Mouse (Mus musculus) retina, postnatal 7 days (tissue): Measurements from ENCODE around the gene Spata2.

Source experiments
- DNase-seq: peaks from one replicate; pipeline ENCODE4 v3.0.0-alpha.2; 2012; ENCODE audit warnings: low read depth, low spot score

The Spata2 gene

DNA sequence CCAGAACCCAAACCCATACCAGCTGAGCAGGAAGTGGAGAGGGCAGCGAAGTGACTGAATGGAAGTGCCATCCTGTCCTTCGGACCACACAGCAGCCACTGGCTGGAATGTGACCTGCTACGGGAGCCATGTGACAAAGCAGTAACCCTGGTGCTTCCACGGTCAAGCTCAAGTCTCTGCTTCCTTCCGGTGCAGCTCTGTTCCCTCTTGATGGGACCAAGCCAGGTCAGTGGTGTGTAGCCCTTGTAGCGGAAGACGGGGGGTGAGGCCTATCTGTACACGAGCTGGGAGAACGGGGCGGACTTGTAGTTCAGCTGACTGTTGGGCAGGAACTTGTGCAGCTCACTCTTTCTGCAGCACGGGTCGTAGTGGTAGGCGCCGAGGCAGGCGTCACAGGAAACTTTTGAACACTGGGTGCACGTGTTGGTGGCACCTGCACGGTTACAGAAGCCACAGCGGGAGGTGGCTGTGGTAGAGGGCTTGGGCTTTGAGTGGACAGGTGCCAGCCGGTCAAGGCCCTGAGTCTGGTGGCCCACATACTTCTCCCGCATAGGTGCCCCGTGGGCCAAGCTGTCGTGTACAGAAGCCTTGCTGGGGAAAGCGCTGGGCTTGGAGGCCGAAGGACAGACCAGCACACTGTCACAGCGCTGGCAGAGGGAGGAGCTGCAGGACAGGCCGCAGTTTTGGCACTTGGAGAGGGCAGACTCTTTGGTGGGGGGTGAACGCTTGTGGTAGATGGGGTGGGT lies 9.4 kb downstream of the Spata2 start:
- no peak for DNase-seq

GRCm38 (mm10) chr2:167482681-167483080 lies 10.0 kb downstream of the Spata2 start:
- no peak for DNase-seq

DNA sequence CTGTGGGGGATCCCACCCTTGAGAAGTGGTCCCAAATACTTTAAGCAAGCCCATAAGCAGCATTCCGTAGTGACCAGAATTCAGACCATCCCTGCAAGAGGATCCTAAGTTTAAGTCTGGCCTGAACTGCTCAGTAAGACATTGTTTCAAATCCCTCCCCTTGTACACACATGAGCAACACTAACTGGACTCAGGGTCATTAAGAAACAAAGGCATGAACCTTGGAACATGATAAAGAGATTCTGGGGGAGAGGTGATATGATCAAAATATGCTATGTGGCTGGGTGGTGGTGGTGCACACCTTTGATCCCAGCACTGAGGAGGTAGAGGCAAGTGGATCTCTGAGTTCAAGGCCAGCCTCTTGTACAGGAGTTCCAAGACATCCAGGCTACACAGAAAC lies 13.2 kb downstream of the Spata2 start:
- DNase-seq = no peak

GRCm38 (mm10) chr2:167478128-167478527 lies 14.6 kb downstream of the Spata2 start:
- no peak for DNase-seq

DNA sequence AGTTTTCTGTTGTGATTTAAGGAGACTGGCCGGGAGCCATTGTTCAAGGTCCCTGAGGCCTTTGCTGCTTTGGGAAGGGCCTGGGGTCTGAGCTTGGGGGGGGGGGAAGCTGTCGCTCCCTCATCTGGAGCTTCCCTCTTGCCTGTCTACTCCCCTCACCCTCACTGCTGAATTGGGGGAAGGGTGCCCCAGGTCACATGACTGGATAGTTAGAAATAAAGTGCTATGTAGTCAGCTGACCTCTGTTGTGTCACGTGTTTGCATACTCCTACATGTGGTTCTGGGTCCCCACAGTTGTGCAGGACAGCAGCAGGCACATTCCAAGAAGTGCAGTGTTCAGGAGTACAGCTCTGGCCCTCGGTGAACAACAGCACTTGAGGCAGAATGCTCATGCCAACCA lies 15.9 kb downstream of the Spata2 start:
- DNase-seq = no peak

DNA sequence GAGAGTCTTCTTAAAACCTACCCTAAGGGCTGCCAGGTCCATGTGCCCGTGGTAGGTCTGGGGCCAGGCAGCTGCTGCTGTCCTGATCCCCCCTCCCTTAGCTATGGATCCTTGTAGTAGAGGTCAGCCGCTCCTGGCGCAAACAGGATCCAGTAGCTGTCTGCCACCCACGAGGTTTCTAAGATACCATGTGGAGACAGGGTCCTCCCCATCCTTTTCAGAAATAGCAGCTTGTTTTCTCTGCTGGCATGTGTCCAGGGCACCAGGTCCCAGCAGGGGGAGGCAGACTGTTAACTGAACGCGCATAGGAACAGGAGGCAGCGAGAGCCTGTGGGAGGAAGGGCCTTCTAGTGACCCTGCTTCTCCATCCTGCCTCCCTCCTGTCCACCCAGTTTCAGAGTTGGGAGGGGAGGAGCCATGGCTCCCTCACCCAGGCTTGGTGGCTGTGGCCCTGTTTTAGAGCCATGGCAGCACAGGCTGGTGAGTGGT lies 16.4 kb downstream of the Spata2 start:
- DNase-seq = peak; percentile 54

- no peak for DNase-seq
These were observed 17.1 kb downstream of the Spata2 start for GRCm38 (mm10) chr2:167475596-167475995.

DNA sequence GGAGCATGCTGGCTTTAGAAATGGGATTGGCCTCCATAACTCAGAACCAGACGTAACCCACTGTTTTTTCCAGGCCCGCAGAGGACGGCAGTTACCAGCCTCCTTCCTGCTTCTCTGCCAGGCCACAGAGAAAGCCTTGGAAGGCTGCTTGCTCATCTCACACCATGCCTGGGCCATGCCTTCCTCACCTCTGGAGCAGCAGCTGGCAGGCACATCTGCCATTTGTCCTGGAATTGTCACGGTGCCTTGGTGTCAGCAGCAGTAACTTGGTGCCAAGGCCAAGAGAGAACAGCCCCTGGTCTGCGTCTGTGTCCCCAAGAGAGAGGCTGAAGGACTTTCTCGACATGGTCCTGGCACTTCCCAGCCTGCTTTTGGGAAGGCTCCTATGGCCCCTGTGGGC lies 18.5 kb downstream of the Spata2 start:
- no peak for DNase-seq

GRCm38 (mm10) chr2:167471585-167471984 lies 21.1 kb downstream of the Spata2 start:
- no peak for DNase-seq

- no peak for DNase-seq
These were observed 22.1 kb downstream of the Spata2 start for GRCm38 (mm10) chr2:167470611-167471010.

DNA sequence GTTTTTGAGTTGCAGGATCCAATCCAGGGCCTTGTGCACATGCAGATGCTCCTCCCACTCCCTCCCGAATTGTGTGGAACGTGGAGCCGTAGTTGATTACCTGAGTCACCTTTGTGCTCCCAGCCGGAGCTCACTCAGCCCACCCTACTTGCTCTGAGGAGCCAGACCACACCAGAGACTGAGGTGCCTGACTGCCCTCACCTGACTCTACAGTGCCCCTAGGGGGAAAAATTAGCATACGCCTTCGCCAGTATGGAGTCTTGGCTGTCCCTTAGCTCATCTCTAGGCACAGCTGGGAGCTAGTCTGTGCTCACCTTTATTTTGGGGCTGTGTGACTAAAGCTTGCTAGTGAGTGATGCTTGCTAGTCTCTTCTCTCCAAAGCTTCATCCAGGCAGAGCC lies 24.2 kb downstream of the Spata2 start:
- DNase-seq = no peak

DNA sequence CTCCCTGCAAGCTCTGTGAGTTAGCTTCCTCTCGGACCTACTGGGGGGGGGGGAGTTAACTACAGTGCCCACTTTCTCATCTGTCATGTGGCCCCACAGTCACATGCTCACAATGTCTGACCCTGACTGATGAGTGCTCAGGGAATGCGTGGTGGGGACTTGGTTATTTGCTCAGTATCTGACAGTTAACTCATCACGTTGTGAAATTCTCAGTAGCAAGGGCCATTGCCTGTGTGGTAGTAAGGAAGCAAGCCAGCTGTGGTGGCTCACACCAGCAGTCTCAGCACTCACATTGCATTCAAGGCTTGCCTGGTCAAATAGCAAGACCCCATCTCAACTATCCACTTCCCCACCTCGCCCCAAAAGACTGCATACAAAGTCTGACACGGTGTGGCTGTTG lies 25.5 kb downstream of the Spata2 start:
- no peak for DNase-seq

DNA sequence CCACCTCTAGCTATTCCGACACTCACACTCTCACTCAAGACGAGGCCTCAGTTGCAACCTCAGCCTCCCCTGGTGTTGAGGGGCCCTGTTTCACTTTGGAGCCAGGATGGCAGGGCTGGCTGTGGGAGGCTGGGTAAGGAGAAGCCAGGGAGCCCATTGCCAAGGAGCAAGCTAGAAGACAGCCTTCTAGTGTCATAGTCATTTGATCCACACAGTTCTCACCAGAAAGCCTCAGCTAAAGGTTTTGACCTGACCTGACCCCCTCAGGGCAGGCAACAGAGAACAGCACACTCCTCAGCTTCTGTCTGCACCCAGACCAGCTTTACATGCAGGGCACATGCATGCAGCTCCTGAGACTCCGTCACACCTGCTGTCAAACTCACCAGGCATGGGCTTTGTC lies 26.7 kb downstream of the Spata2 start:
- DNase-seq = no peak

DNA sequence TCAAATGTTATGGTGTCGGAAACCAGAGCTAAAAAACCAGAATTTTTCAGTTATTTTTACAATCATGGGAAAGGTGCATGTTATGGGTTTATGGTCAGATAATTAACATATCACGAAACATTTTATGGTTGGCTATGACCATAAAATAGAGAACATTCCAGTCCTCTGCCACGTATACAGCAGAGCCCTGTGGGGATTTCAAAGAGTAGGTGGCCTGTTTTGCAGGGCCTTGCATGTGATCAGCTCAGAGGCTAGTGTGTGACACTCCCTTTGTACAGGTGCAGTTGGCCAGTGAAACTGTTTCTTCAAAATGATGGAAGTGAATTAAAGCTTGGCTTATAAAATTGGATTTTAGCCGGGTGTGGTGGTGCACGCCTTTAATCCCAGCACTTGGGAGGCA lies 28.9 kb downstream of the Spata2 start:
- no peak for DNase-seq

- DNase-seq = peak; percentile 43
These were observed 29.7 kb downstream of the Spata2 start for GRCm38 (mm10) chr2:167462954-167463353.

GRCm38 (mm10) chr2:167459071-167459865 lies 33.4 kb downstream of the Spata2 start:
- no peak for DNase-seq

DNA sequence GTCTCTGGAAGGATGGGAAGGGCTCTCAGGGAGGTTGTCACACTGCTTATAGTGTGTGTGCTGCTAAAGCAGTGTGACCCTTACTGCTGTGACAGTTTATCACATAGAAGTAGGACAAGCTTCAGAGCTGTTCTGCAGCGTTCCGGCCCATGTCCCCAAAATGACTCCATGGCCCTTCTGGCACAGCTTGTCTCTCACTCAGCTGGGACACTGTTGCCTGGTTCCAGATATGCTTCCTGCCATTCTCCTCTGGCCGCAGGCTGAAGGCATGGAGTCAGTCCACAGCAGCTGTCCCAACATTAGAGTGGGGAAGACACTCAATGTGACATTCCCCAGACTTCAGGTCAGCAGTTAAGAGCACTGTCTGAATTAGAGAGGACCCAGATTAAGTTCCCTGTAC lies 34.1 kb downstream of the Spata2 start:
- no peak for DNase-seq

- no peak for DNase-seq
These were observed 35.5 kb downstream of the Spata2 start for GRCm38 (mm10) chr2:167457213-167457612.

DNA sequence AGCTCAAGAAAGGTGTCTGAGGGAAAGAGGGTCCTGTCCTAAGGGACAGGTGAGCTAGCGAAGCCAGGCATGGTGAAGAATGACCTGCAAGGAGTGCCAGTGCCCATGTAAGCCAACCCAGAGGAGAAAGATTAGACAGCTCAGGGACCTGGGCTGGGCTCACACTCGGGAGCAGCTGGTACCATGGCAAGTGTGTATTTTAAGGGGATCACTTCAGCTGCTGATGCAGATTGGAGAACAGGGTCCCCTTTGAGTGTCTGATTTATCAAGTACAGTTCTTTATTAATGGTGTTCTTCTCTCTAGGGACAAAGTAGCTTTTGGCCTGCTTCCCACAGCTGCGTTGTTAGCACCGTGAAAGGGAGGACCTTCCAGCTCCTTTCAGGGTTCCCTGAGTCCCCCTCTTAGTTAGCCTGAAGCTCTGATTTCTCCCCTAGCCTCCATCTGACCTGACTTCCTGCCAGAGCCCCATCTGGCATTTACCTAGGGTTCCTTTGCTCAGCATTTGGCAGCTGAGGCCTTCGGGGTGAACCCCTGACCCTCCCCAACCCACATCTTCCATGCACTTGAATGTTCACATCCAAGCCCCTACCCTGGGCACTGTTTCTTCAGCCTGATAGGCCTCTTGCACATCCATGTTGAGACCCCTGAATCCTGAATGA lies 36.2 kb downstream of the Spata2 start:
- DNase-seq = no peak

DNA sequence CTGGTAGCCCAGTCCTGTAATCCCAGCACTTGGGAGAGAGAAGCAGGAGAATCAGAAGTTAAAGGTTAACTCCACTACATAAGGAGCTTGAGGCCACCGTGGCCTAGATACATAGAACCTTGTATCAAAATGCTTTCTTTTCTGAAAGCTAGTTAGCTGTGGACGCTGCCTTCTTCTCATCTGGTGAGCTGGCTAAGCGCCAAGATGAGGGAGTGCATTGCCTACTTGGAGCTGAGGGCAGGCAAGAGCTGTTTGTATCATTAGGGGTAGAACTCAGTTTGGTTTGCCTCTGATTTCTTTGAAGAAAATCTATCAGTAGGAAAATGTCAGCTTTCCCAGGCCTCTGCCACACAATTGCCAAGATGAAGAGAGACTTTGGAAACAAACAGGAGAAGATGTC lies 38.9 kb downstream of the Spata2 start:
- no peak for DNase-seq

GRCm38 (mm10) chr2:167450647-167451046 lies 42.0 kb downstream of the Spata2 start:
- DNase-seq = no peak
